Mouse (Mus musculus): ENCODE results near the gene Os9.

DNA sequence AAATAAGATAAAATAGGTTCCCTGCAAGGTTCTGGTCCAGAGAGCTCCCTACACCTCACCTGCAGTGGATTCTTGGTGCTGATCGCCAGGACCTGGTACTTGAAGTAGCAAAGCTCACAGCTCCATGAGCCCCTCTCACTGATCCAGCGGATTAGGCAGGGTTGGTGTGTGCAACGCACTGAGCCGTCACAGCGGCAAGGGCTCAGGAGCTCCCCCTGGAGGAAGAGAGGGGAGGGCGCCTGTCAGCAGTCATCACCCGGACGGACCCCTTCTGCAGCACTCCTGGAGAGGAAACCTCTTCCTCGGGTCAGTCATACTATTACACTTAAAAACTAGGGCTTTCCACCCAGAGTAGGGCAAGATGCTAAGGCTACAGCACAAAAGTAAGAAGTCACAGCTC is 62.8 kb downstream of the Os9 start:
- TF ChIP-seq CTCF (IDR thresholded peaks at IDR 0.05; ENCODE audit: low read depth, low read length) (peak; percentile 99), GATA1 (IDR thresholded peaks at IDR 0.05; ENCODE audit: borderline replicate concordance, low read length) (no peak), POLR2AphosphoS5 (IDR thresholded peaks at IDR 0.05; ENCODE audit: insufficient replicate concordance, low read depth, low read length) (no peak), TAL1 (conservative IDR thresholded peaks at IDR 0.05; ENCODE audit: low read depth, low read length) (no peak)
